Mouse (Mus musculus) stomach, embryonic 15.5 days (tissue): ENCODE results near the gene Bcas2. TPM values are rescaled to one million over a fixed set of nuclear protein-coding genes. Genes with fewer than 3 reads are reported as not detected.
"Not testable (repeated sequence)": the region's sequence is repeated elsewhere in the genome, so short reads cannot be mapped to it uniquely, and the experiment has no call there.

Source experiments
- ATAC-seq: fragments of 200-750 bp; cut with Nextera tagmentation; 2 replicates; pipeline ENCODE4 v1.8.0; 2017; ENCODE audit warnings: low read depth, moderate number of reproducible peaks, moderate TSS enrichment; ENCODE audit not compliant: insufficient read depth, low FRiP score
- H3K27ac ChIP-seq: fragments of 300-500 bp; sonication (generic); 2 replicates; pipeline ENCODE4 v1.5.1; 2015; ENCODE audit warnings: mild to moderate bottlenecking, inconsistent platforms
- H3K27me3 ChIP-seq: fragments of 300-500 bp; sonication (generic); replicated peaks from 2 replicates; pipeline ENCODE4 v1.6.1; 2015; ENCODE audit warnings: inconsistent platforms
- H3K36me3 ChIP-seq: fragments of 300-500 bp; sonication (generic); 2 replicates; pipeline ENCODE4 v1.6.1; 2015; ENCODE audit warnings: inconsistent platforms
- H3K4me1 ChIP-seq: fragments of 300-500 bp; sonication (generic); 2 replicates; pipeline ENCODE4 v1.6.1; 2015; ENCODE audit warnings: inconsistent platforms
- H3K4me2 ChIP-seq: fragments of 300-500 bp; sonication (generic); 2 replicates; pipeline ENCODE4 v1.6.1; 2015; ENCODE audit warnings: mild to moderate bottlenecking, inconsistent platforms
- H3K4me3 ChIP-seq: fragments of 300-500 bp; sonication (generic); replicated peaks from 2 replicates; pipeline ENCODE4 v1.5.1; 2015; ENCODE audit warnings: inconsistent platforms
- H3K9ac ChIP-seq: fragments of 300-500 bp; sonication (generic); 2 replicates; pipeline ENCODE4 v1.6.1; 2015; ENCODE audit warnings: inconsistent platforms
- H3K9me3 ChIP-seq: fragments of 300-500 bp; sonication (generic); 2 replicates; pipeline ENCODE4 v1.6.1; 2016; ENCODE audit warnings: inconsistent platforms
- WGBS: fragments of 180-500 bp; shearing (Covaris S2); methylation state at CpG from one replicate; pipeline ENCODE4 v1.1.7; 2015; 5-methylcytosine and 5-hydroxymethylcytosine counted together
- polyA plus RNA-seq: library from polyadenylated mRNA; unstranded; fragments of >200 nt; fragmentation: Nextera tagmentation; extraction: Ambion mirVana; gene quantifications from 2 replicates; pipeline ENCODE4 v1.2.1, GENCODE M21; 2015

The Bcas2 gene
- polyA plus RNA-seq, 1 experiment from 2014 or later: 207 TPM

DNA sequence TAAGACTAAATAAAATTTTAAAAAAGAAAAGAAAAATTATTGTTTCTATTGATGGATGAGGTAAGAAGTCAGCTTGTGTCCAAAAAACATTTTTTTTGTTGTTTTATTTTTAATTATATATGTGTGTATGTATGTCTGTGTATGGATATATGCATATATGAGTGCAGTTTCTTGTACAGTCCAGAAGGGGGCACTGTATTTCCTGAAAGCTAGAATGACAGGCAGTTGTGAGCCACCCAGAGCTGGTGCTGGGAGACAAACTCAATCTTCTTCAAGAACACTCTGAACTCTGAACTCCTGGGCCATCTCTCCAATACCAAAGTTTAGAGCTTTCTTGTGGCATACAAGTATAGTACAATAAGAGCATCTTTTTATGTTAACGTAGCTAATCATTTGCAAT, 32.1 kb downstream of the Bcas2 start:
- H3K9ac ChIP-seq: no peak overlapping the region
- no peaks in the 10 kb centered on the region for H3K36me3 ChIP-seq
- 89% methylated on average over 1 of the region's 1 CpGs for WGBS
- H3K4me2 ChIP-seq: no peak overlapping the region
- no peak for ATAC-seq
- H3K9me3 ChIP-seq: no peaks in the 10 kb centered on the region
- H3K27me3 ChIP-seq: no peaks in the 10 kb centered on the region
- no peaks in the 10 kb centered on the region for H3K4me1 ChIP-seq
- no peak overlapping the region for H3K27ac ChIP-seq
- H3K4me3 ChIP-seq: no peak overlapping the region

GRCm38 (mm10) chr3:103204445-103204844, 33.0 kb downstream of the Bcas2 start:
- no peak overlapping the region for H3K4me3 ChIP-seq
- no peaks in the 10 kb centered on the region for H3K36me3 ChIP-seq
- no peaks in the 10 kb centered on the region for H3K27me3 ChIP-seq
- no peak overlapping the region for H3K4me2 ChIP-seq
- no peak for ATAC-seq
- WGBS: 92% methylated on average over 3 of the region's 3 CpGs
- H3K9ac ChIP-seq: no peak overlapping the region
- no peak overlapping the region for H3K27ac ChIP-seq
- H3K4me1 ChIP-seq: no peaks in the 10 kb centered on the region
- no peaks in the 10 kb centered on the region for H3K9me3 ChIP-seq

DNA sequence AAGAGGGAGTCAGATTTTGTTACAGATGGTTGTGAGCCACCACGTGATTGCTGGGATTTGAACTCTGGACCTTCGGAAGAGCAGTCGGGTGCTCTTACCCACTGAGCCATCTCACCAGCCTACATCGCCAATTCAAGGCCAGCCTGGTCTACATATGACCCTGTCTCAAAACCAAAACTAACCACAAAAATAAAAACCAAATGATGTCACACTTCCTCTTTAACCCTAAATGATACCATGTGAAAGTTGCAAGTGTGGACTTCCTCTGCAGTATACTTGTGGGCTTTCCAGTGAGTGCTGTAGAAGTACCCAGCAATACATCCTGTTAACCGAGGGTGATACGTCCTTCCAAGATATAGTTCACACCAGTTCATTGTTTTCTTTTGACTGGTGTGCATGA, 34.9 kb downstream of the Bcas2 start:
- H3K9me3 ChIP-seq: no peaks in the 10 kb centered on the region
- H3K36me3 ChIP-seq: no peaks in the 10 kb centered on the region
- H3K4me2 ChIP-seq: no peak overlapping the region
- H3K4me3 ChIP-seq: no peak overlapping the region
- WGBS: 78% methylated on average over 6 of the region's 6 CpGs
- no peaks in the 10 kb centered on the region for H3K27me3 ChIP-seq
- no peak overlapping the region for H3K9ac ChIP-seq
- no peak overlapping the region for H3K27ac ChIP-seq
- no peaks in the 10 kb centered on the region for H3K4me1 ChIP-seq
- no peak for ATAC-seq

DNA sequence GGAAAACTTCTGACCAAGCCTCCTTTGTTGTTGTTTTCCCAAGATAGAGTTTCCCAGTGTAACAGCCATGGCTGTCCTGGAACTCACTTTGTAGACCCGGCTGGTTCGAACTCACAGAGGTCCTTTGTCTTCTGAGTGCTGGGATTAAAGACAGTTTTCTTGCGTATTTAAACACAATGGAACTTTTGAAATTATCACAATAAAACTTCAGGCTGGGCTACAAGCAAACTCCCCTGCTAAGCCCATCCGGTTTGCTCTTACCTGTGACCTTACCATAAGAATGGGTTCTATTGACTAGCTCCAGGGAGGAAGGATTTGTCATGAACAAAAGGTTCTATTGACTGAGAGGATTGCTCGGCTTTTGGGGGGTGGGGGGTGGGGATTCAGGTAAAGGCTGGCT, 36.3 kb downstream of the Bcas2 start:
- H3K27ac ChIP-seq: no peak overlapping the region
- no peaks in the 10 kb centered on the region for H3K4me1 ChIP-seq
- 56% methylated on average over 5 of the region's 5 CpGs for WGBS
- H3K4me3 ChIP-seq: no peak overlapping the region
- no peak overlapping the region for H3K9ac ChIP-seq
- H3K4me2 ChIP-seq: no peak overlapping the region
- no peaks in the 10 kb centered on the region for H3K9me3 ChIP-seq
- no peaks in the 10 kb centered on the region for H3K27me3 ChIP-seq
- ATAC-seq: no peak
- H3K36me3 ChIP-seq: no peaks in the 10 kb centered on the region

- 81% methylated on average over 2 of the region's 2 CpGs for WGBS
- no peak overlapping the region for H3K4me2 ChIP-seq
- H3K4me3 ChIP-seq: no peak overlapping the region
- no peak for ATAC-seq
- no peaks in the 10 kb centered on the region for H3K36me3 ChIP-seq
- no peaks in the 10 kb centered on the region for H3K27me3 ChIP-seq
- H3K9me3 ChIP-seq: no peaks in the 10 kb centered on the region
- H3K9ac ChIP-seq: no peak overlapping the region
- no peaks in the 10 kb centered on the region for H3K4me1 ChIP-seq
- no peak overlapping the region for H3K27ac ChIP-seq
Observed at GRCm38 (mm10) chr3:103208237-103208636, 36.8 kb downstream of the Bcas2 start.

DNA sequence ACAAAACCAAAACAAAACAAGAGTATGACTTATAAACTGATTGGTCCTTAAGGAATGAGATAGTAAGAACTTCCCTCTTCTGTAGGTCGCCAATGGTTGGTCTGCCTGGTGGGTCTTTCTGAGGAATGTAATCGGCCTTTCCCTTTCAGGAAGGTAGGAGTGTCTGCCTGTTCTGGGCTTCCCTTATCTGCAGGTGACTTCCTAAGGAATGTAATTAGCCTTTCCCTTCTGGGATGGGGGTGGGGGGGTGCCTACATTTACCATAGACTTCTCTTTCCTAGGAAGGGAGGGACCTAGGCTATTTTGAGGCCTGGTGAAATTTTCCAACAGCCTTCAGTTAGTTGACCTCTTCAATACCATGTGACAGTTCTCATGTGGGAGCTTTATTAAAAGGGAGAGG, 39.6 kb downstream of the Bcas2 start:
- Histone ChIP-seq H3K9me3 (no peaks in the 10 kb centered on the region), H3K27me3 (no peaks in the 10 kb centered on the region), H3K4me3 (no peak overlapping the region), H3K4me2 (no peak overlapping the region), H3K36me3 (no peaks in the 10 kb centered on the region), H3K4me1 (no peaks in the 10 kb centered on the region), H3K9ac (no peak overlapping the region), H3K27ac (no peak overlapping the region)
- no peak for ATAC-seq
- WGBS: 64% methylated on average over 2 of the region's 2 CpGs

- no peaks in the 10 kb centered on the region for H3K9me3 ChIP-seq
- no peak overlapping the region for H3K4me3 ChIP-seq
- no peak overlapping the region for H3K4me2 ChIP-seq
- ATAC-seq: no peak
- no peaks in the 10 kb centered on the region for H3K27me3 ChIP-seq
- no peaks in the 10 kb centered on the region for H3K4me1 ChIP-seq
- 55% methylated on average over 1 of the region's 1 CpGs for WGBS
- no peak overlapping the region for H3K27ac ChIP-seq
- H3K9ac ChIP-seq: no peak overlapping the region
- H3K36me3 ChIP-seq: no peaks in the 10 kb centered on the region
Observed at GRCm38 (mm10) chr3:103212142-103212541, 40.7 kb downstream of the Bcas2 start.

DNA sequence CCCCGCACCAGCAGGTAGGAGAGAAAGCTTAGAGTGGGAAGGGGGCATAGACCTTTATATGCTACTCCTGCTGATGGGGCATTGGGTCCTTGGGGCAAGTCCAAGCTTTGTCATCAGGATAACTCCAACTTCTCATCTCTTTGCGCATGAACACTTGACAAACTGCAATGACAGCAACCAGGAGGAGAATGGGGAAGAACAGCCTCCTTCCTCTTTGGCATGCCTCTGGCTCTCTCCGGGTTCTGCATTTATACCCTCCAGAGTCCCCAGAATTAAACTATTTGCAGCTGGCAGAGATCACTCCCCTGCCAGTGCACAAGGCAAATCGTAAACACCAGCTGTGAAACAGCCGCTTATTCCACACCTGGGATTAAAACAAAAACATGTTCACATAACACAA, 42.1 kb downstream of the Bcas2 start:
- no peak for ATAC-seq
- Histone ChIP-seq H3K36me3 (no peaks in the 10 kb centered on the region), H3K4me3 (no peak overlapping the region), H3K27me3 (no peaks in the 10 kb centered on the region), H3K9me3 (no peaks in the 10 kb centered on the region), H3K9ac (no peak overlapping the region), H3K4me1 (no peaks in the 10 kb centered on the region), H3K27ac (no peak overlapping the region), H3K4me2 (no peak overlapping the region)
- WGBS: 65% methylated on average over 5 of the region's 5 CpGs

DNA sequence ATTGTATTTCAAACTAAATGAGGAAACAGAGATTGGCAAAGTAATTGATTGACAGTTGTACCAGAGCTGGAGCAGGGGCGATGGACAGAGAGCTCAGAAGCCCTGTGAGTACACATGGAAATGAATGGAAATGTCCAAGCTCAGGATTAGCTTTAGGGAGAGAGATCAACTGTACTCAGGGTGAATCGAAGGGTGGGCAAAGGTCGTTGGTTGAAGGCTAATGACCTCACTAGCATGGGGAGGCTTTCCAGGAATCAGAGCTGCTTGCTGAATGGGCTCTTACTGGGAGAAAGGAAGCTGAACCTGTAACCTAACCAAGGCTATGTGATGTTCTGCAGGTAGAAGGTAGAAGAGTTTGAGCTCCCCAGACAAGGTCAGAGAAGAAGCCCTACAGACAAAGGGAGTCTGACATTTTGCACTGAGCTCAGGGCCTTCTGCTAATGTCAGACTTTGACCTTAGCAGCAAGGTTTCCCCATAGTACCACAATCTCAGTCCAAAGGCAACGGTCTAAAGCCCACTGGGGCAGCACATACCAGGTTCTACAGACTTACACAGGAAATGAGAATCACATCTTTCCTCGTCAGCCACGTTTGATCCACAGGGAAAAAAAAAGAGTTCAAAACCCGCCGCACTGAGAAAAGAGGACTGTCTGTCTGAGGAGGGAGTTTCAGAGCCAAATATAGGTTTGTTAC, 43.3 kb downstream of the Bcas2 start:
- 85% methylated on average over 8 of the region's 8 CpGs for WGBS
- no peak for ATAC-seq
- H3K27ac ChIP-seq: no peak overlapping the region

GRCm38 (mm10) chr3:103215399-103215798, 43.9 kb downstream of the Bcas2 start:
- not testable (repeated sequence) for H3K36me3 ChIP-seq, H3K4me3 ChIP-seq, H3K27me3 ChIP-seq, H3K4me2 ChIP-seq, ATAC-seq, H3K9ac ChIP-seq, H3K4me1 ChIP-seq, H3K9me3 ChIP-seq, H3K27ac ChIP-seq
- 89% methylated on average over 8 of the region's 8 CpGs for WGBS

More for the DNA sequence above, 43.3 kb downstream of the Bcas2 start:
- H3K4me3 ChIP-seq: no peak overlapping the region
- no peak overlapping the region for H3K9ac ChIP-seq
- no peaks in the 10 kb centered on the region for H3K27me3 ChIP-seq
- H3K36me3 ChIP-seq: no peaks in the 10 kb centered on the region
- no peaks in the 10 kb centered on the region for H3K9me3 ChIP-seq
- H3K4me1 ChIP-seq: no peaks in the 10 kb centered on the region
- no peak overlapping the region for H3K4me2 ChIP-seq

GRCm38 (mm10) chr3:103221435-103221834, 50.0 kb downstream of the Bcas2 start:
- Histone ChIP-seq H3K4me3 (no peak overlapping the region), H3K9ac (no peak overlapping the region), H3K27me3 (no peaks in the 10 kb centered on the region), H3K36me3 (no peaks in the 10 kb centered on the region), H3K9me3 (no peaks in the 10 kb centered on the region), H3K4me2 (no peak overlapping the region), H3K27ac (no peak overlapping the region), H3K4me1 (no peaks in the 10 kb centered on the region)
- WGBS: 65% methylated on average over 2 of the region's 2 CpGs
- ATAC-seq: no peak

GRCm38 (mm10) chr3:103223752-103224151, 52.3 kb downstream of the Bcas2 start:
- Histone ChIP-seq H3K4me3 (no peak overlapping the region), H3K27me3 (no peaks in the 10 kb centered on the region), H3K36me3 (no peaks in the 10 kb centered on the region), H3K4me1 (no peaks in the 10 kb centered on the region), H3K9ac (no peak overlapping the region), H3K9me3 (no peaks in the 10 kb centered on the region), H3K4me2 (no peak overlapping the region), H3K27ac (no peak overlapping the region)
- ATAC-seq: no peak
- WGBS: 61% methylated on average over 4 of the region's 4 CpGs

DNA sequence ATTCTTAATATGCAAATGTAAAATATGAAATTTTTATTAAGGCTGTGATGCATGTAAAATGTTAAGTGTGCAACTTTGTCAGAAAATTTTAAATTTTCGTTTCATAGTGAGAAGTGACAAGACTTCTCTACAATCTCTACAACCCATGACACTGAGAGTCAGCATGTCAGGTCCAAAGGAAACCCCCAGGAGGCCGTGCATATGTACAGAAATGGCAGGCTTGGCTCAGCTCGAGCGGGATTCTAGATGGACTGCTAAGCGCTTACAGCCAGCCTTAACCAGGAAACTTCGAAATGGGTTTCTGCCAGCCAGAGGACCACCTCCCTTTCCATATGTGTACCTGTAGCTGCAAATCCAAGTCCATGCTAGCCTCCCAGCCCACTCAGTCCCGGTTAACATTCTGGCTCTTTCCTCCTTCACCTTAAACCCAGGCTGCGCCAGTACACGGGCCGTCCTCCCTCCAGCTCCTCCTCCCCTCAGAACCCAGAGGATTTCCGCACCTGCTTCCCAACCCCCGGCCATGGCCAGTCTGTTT, 52.8 kb downstream of the Bcas2 start:
- H3K4me3 ChIP-seq: no peak overlapping the region
- H3K9me3 ChIP-seq: no peaks in the 10 kb centered on the region
- no peaks in the 10 kb centered on the region for H3K4me1 ChIP-seq
- H3K27me3 ChIP-seq: no peaks in the 10 kb centered on the region
- no peak overlapping the region for H3K9ac ChIP-seq
- no peak overlapping the region for H3K4me2 ChIP-seq
- ATAC-seq: no peak
- WGBS: 76% methylated on average over 12 of the region's 12 CpGs
- H3K36me3 ChIP-seq: no peaks in the 10 kb centered on the region
- H3K27ac ChIP-seq: no peak overlapping the region
